Mouse (Mus musculus) stomach, embryonic 15.5 days (tissue): ENCODE results near the gene Spsb3. TPM values are rescaled to one million over a fixed set of nuclear protein-coding genes. Genes with fewer than 3 reads are reported as not detected.

Source experiments
- ATAC-seq: fragments of 200-750 bp; cut with Nextera tagmentation; 2 replicates; pipeline ENCODE4 v1.8.0; 2017; ENCODE audit warnings: low read depth, moderate number of reproducible peaks, moderate TSS enrichment; ENCODE audit not compliant: insufficient read depth, low FRiP score
- H3K27ac ChIP-seq: fragments of 300-500 bp; sonication (generic); 2 replicates; pipeline ENCODE4 v1.5.1; 2015; ENCODE audit warnings: mild to moderate bottlenecking, inconsistent platforms
- H3K27me3 ChIP-seq: fragments of 300-500 bp; sonication (generic); replicated peaks from 2 replicates; pipeline ENCODE4 v1.6.1; 2015; ENCODE audit warnings: inconsistent platforms
- H3K36me3 ChIP-seq: fragments of 300-500 bp; sonication (generic); 2 replicates; pipeline ENCODE4 v1.6.1; 2015; ENCODE audit warnings: inconsistent platforms
- H3K4me1 ChIP-seq: fragments of 300-500 bp; sonication (generic); 2 replicates; pipeline ENCODE4 v1.6.1; 2015; ENCODE audit warnings: inconsistent platforms
- H3K4me2 ChIP-seq: fragments of 300-500 bp; sonication (generic); 2 replicates; pipeline ENCODE4 v1.6.1; 2015; ENCODE audit warnings: mild to moderate bottlenecking, inconsistent platforms
- H3K4me3 ChIP-seq: fragments of 300-500 bp; sonication (generic); replicated peaks from 2 replicates; pipeline ENCODE4 v1.5.1; 2015; ENCODE audit warnings: inconsistent platforms
- H3K9ac ChIP-seq: fragments of 300-500 bp; sonication (generic); 2 replicates; pipeline ENCODE4 v1.6.1; 2015; ENCODE audit warnings: inconsistent platforms
- H3K9me3 ChIP-seq: fragments of 300-500 bp; sonication (generic); 2 replicates; pipeline ENCODE4 v1.6.1; 2016; ENCODE audit warnings: inconsistent platforms
- WGBS: fragments of 180-500 bp; shearing (Covaris S2); methylation state at CpG from one replicate; pipeline ENCODE4 v1.1.7; 2015; 5-methylcytosine and 5-hydroxymethylcytosine counted together
- polyA plus RNA-seq: library from polyadenylated mRNA; unstranded; fragments of >200 nt; fragmentation: Nextera tagmentation; extraction: Ambion mirVana; gene quantifications from 2 replicates; pipeline ENCODE4 v1.2.1, GENCODE M21; 2015

Spsb3 gene
- polyA plus RNA-seq, 1 experiment from 2014 or later, result 32.1 TPM

GRCm38 (mm10) chr17:24874989-24875388 lies 11.5 kb upstream of the Spsb3 start:
- no peaks in the 10 kb centered on the region for H3K36me3 ChIP-seq
- 80% methylated on average over 8 of the region's 8 CpGs for WGBS
- no peak overlapping the region for H3K27ac ChIP-seq

GRCm38 (mm10) chr17:24877336-24878116 lies 8.9 kb upstream of the Spsb3 start:
- H3K36me3 ChIP-seq, result no peaks in the 10 kb centered on the region
- peak overlapping the region; percentile 51 for H3K27ac ChIP-seq
- ATAC-seq, result peak; percentile 36; the same call in 1 of the 2 replicates
- no peak overlapping the region for H3K9ac ChIP-seq
- H3K27me3 ChIP-seq, result no peaks in the 10 kb centered on the region
- no peaks in the 10 kb centered on the region for H3K9me3 ChIP-seq
- H3K4me2 ChIP-seq, result peak overlapping the region; percentile 35
- 37% methylated on average over 10 of the region's 10 CpGs for WGBS
- no peaks in the 10 kb centered on the region for H3K4me1 ChIP-seq
- H3K4me3 ChIP-seq, result peak overlapping the region; percentile 7; the same call in 1 of the 2 replicates

More at GRCm38 (mm10) chr17:24874989-24875388, 11.5 kb upstream of the Spsb3 start:
- H3K4me3 ChIP-seq, result no peak overlapping the region
- no peak for ATAC-seq
- H3K4me1 ChIP-seq, result no peaks in the 10 kb centered on the region
- H3K4me2 ChIP-seq, result no peak overlapping the region
- no peaks in the 10 kb centered on the region for H3K9me3 ChIP-seq
- no peak overlapping the region for H3K9ac ChIP-seq
- no peaks in the 10 kb centered on the region for H3K27me3 ChIP-seq

DNA sequence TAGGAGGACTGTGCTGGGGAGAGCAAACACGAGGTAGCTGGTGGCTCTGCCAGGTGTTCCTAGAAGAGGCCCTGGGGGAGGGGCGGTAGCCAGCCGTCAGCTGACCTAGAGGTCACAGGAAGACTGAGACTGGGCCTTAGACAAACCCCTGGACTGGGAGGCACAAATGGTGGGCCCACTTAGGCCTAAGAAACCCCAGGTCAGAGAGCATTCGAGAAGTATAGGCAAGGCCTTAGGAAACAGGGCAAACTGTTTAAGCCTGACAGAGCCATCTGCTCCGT lies 8.4 kb upstream of the Spsb3 start:
- H3K4me1 ChIP-seq, result no peaks in the 10 kb centered on the region
- peak; percentile 42 for ATAC-seq
- no peaks in the 10 kb centered on the region for H3K9me3 ChIP-seq
- peak overlapping the region; percentile 35 for H3K4me2 ChIP-seq
- H3K9ac ChIP-seq, result no peak overlapping the region
- 22% methylated on average over 5 of the region's 5 CpGs for WGBS
- H3K27ac ChIP-seq, result peak overlapping the region; percentile 51
- no peaks in the 10 kb centered on the region for H3K36me3 ChIP-seq
- H3K27me3 ChIP-seq, result no peaks in the 10 kb centered on the region
- H3K4me3 ChIP-seq, result peak overlapping the region; percentile 7; the same call in 1 of the 2 replicates

- H3K9ac ChIP-seq, result no peak overlapping the region
- H3K27ac ChIP-seq, result 0 out of 2 replicates have a peak overlapping the region, but pooled peaks have one; percentile 22
- H3K36me3 ChIP-seq, result 0 out of 2 replicates have a peak, but pooled peaks cover 2% of the 10 kb centered on the region
- H3K4me2 ChIP-seq, result peak overlapping the region; percentile 35; the same call in 1 of the 2 replicates
- no peak overlapping the region for H3K4me3 ChIP-seq
- no peaks in the 10 kb centered on the region for H3K9me3 ChIP-seq
- no peaks in the 10 kb centered on the region for H3K27me3 ChIP-seq
- WGBS, result 64% methylated on average over 8 of the region's 8 CpGs
- H3K4me1 ChIP-seq, result no peaks in the 10 kb centered on the region
- ATAC-seq, result 0 out of 2 replicates have a peak, but pooled peaks have one; percentile 4
Measured at GRCm38 (mm10) chr17:24878531-24878930, 7.9 kb upstream of the Spsb3 start.

GRCm38 (mm10) chr17:24881738-24882440 lies 4.6 kb upstream of the Spsb3 start:
- 45% methylated on average over 7 of the region's 7 CpGs for WGBS
- Histone ChIP-seq H3K4me2 (no peak overlapping the region), H3K36me3 (0 out of 2 replicates have a peak, but pooled peaks cover 5% of the 10 kb centered on the region), H3K9me3 (no peaks in the 10 kb centered on the region), H3K9ac (no peak overlapping the region), H3K4me1 (peaks cover 11% of the 10 kb centered on the region), H3K27me3 (no peaks in the 10 kb centered on the region), H3K27ac (no peak overlapping the region), H3K4me3 (no peak overlapping the region)
- no peak for ATAC-seq

GRCm38 (mm10) chr17:24884391-24884790 lies 2.1 kb upstream of the Spsb3 start:
- no peak overlapping the region for H3K4me2 ChIP-seq
- H3K4me3 ChIP-seq, result no peak overlapping the region
- no peaks in the 10 kb centered on the region for H3K9me3 ChIP-seq
- ATAC-seq, result no peak
- no peaks in the 10 kb centered on the region for H3K27me3 ChIP-seq
- no peak overlapping the region for H3K27ac ChIP-seq
- H3K4me1 ChIP-seq, result peaks cover 24% of the 10 kb centered on the region
- 0 out of 2 replicates have a peak, but pooled peaks cover 11% of the 10 kb centered on the region for H3K36me3 ChIP-seq
- 81% methylated on average over 6 of the region's 6 CpGs for WGBS
- no peak overlapping the region for H3K9ac ChIP-seq

DNA sequence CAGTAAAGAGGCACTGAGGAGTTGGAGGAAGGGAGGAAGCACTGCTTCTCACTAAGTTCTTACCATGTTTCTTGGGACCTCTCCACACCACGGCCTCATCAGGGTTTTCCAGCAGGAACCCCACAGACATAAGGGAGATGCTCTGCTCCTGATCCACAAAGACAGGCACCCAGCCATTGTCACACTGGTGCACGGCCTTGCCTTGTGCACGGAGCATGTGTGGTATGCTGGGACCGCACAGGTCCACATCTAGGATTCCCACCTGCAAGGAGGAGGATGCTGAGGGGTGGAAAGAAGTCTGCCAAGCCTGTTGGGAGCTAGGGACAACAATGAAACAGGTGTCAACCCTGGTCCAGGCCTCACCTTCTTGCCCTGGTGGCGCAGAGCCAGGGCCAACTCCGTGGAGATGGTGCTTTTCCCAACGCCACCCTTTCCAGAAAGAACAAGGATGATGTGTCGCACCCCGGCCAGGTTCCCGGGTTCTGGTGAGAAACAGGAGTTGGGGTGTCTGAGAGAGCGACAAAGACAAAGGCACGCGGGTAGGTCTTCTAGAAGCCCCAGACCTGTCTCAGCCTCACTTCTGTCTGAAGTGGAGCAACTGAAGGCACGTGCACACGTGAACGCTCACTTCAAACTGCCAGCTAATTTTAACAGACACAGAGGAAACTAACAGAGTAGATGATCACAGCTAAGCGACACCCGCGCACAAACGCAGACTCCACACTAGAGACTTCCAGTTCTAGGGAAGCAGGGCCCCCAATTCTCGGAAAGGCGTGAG lies 898 bp upstream of the Spsb3 start:
- peaks cover 24% of the 10 kb centered on the region for H3K4me1 ChIP-seq
- no peak for ATAC-seq
- no peaks in the 10 kb centered on the region for H3K27me3 ChIP-seq
- no peak overlapping the region for H3K27ac ChIP-seq
- H3K36me3 ChIP-seq, result 0 out of 2 replicates have a peak, but pooled peaks cover 14% of the 10 kb centered on the region
- H3K4me3 ChIP-seq, result peak overlapping the region; percentile 94
- WGBS, result 23% methylated on average over 22 of the region's 22 CpGs
- H3K9me3 ChIP-seq, result no peaks in the 10 kb centered on the region
- peak overlapping the region; percentile 68 for H3K9ac ChIP-seq
- peak overlapping the region; percentile 88 for H3K4me2 ChIP-seq

- Histone ChIP-seq H3K4me1 (peaks cover 24% of the 10 kb centered on the region), H3K4me3 (peak overlapping the region; percentile 88), H3K27ac (peak overlapping the region; percentile 65), H3K9ac (peak overlapping the region; percentile 83), H3K4me2 (peak overlapping the region; percentile 81), H3K27me3 (no peaks in the 10 kb centered on the region), H3K9me3 (no peaks in the 10 kb centered on the region), H3K36me3 (peaks cover 26% of the 10 kb centered on the region)
- under 1% methylated on average over 18 of the region's 18 CpGs for WGBS
- ATAC-seq, result peak; percentile 5; the same call in 1 of the 2 replicates
Measured at GRCm38 (mm10) chr17:24886932-24887271, 459 bp downstream of the Spsb3 start.

DNA sequence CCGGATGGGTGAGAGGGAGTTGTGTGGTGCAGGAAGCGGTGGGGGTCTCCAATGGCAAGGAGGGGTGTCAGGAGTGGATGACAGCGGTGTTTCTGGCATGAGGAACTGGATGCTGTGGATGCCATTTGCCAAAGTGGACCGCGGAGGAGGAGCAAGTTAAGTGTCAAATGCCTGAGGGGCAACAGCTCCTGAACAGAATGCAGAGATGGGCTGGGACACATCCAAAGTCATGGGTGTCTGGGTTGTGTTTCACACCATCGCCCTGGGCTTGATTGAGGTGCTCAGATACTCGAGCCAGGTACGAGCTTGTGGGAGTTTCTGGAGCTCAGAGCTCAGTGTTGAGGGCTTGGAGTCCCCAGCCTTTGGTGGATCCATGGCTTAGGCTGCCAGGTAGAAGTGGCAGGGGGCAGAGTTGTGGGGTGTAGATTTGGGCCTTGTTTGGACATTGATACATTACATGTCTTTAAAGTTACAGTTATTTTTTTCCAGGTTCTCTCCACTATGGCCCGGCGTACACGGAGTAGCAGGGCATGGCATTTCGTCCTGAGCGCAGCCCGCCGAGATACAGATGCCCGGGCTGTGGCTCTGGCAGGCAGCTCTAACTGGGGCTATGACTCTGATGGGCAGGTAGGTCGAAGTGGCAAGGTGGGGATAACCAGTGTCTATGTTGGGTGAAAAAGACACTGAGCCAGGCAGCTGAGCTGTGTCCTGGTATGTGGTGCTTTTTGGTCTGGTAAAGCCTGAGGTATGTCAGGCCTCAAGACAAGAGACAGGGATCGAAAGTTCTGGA lies 1.0 kb downstream of the Spsb3 start:
- H3K36me3 ChIP-seq, result peaks cover 31% of the 10 kb centered on the region
- peak overlapping the region; percentile 83 for H3K9ac ChIP-seq
- peaks cover 24% of the 10 kb centered on the region for H3K4me1 ChIP-seq
- ATAC-seq, result no peak
- WGBS, result 59% methylated on average over 18 of the region's 18 CpGs
- H3K9me3 ChIP-seq, result no peaks in the 10 kb centered on the region
- no peak overlapping the region for H3K27ac ChIP-seq
- peak overlapping the region; percentile 88 for H3K4me3 ChIP-seq
- no peaks in the 10 kb centered on the region for H3K27me3 ChIP-seq
- H3K4me2 ChIP-seq, result peak overlapping the region; percentile 81

GRCm38 (mm10) chr17:24888862-24889261 lies 2.4 kb downstream of the Spsb3 start:
- Histone ChIP-seq H3K4me1 (peaks cover 28% of the 10 kb centered on the region), H3K4me3 (no peak overlapping the region), H3K9ac (no peak overlapping the region), H3K27ac (no peak overlapping the region), H3K36me3 (peaks cover 33% of the 10 kb centered on the region), H3K27me3 (no peaks in the 10 kb centered on the region), H3K4me2 (no peak overlapping the region), H3K9me3 (no peaks in the 10 kb centered on the region)
- ATAC-seq, result no peak
- WGBS, result 86% methylated on average over 3 of the region's 3 CpGs
